Mouse (Mus musculus): ENCODE results near the gene Olfr96.

Olfr96 gene

GRCm38 (mm10) chr17:37275626-37276248 is 55.8 kb downstream of the Olfr96 start:
- no peak for DNase-seq

All from kidney, postnatal 4 days (tissue).